Mouse (Mus musculus): Measurements from ENCODE around the gene Ctbs.
A peak's percentile ranks its signal among the peaks of the same experiment; 100 is the strongest.
"Not testable (repeated sequence)": the region's sequence is repeated elsewhere in the genome, so short reads cannot be mapped to it uniquely, and the experiment has no call there.

The Ctbs gene

DNA sequence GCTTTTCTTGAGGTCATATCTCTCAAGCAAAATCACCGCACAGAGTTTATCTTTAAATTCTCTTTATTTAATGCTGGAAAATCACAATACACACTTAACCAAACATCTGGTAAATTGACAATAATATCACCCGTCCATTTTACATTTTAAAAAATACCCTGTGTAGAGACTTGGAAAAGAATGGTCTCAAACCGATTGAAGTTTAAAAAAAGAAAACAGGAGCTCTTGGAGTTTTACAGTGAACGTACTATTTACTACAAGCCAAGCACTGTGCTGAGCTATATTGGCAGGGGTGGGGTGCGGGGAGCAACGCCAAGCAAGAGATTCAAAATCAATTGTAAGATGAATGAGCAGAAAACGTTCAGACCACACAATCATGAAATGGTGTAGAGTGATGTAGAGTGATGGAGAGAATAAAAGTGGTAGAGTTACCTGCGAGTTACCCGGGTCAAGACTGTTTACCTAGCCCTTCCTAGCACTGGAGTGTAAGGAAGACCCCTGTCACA lies at the start of gene Ctbs:
Ctbs (plus strand) TSS at position 51 of the 506 bp plus-strand sequence.
- DNase-seq, result no peak

DNA sequence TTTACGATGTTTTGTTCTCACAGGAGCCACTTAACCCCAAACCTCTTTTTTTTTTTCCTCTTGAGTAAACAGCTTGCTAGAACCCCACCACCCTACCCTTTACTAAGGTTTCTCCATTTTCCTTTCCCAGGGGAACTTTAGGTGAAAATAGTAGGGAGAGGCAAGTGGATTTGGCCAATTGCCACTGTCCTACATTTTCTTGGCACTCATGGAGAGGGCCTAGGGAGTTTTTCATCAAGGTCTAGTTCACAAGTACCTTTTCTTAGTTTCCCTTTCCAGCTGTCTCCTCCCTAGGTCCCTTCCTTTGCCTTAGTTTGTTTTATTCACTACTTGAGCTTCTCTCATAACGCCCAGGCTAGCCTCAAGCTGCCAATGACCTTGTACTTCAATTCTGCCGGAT lies 45.8 kb upstream of the Ctbs start:
- no peak for DNase-seq

- DNase-seq, result peak; percentile 98
Measured at GRCm38 (mm10) chr3:146404311-146405201, 45.0 kb upstream of the Ctbs start, which contains the start of gene Ssx2ip. Ssx2ip (plus strand) TSS chr3:146404642.

DNA sequence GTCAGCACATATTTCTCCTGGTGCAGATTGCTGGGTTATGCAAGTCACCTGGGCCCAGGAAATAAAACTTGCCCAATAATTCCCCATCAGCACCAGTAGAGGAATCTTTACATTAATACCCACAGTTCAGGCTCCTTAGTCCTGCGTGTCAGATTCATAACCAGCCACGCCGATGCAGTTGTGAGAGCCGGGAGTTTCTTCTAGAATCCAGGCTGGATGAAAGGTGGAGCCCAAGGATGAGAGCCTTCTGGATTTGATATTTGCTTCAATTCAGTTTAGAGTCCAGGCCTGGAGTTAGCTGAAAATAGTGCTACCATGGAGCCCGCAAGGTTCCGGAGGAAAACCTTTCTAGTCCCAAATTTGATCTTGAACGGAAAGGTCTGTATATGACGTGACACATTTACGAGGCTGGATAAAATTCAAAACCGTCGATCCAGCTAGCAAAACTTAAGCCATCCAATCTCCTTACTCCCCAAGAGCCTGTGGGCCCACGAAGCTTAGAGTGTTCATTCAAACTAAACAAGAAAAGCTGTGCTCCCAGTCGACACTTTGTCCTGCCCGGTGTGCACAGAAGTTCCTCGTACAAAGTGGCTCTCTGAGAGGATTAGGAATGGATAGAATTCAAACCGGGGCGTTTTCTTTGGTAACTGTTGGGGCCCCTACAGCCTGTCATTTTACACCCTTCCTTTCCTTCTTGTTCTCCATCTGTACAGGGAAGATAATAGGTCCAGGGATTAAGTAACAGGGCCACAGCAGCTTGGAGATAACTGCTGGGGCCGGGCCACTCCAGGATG lies 44.2 kb upstream of the Ctbs start:
- no peak for DNase-seq

DNA sequence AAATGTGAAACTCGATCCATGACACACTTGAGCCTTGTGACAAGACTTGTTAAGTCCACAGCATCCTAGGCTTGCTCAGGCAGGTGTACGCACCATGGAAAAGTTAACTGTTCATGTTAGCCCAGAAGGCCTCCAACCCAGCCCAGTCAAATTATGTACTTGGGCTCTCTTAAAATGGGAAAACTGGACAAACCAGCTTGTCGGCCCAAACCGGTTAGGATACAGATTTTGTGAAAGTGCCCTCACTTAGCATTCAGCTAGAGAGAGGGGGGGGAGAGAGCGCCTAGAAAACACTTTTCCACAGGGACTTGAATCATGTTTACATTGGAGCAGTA lies 43.6 kb upstream of the Ctbs start:
- DNase-seq, result peak; percentile 71

GRCm38 (mm10) chr3:146407086-146407721 lies 42.4 kb upstream of the Ctbs start:
- peak; percentile 36 for DNase-seq

- no peak for DNase-seq
Measured at GRCm38 (mm10) chr3:146410114-146410513, 39.5 kb upstream of the Ctbs start.

GRCm38 (mm10) chr3:146412008-146412407 lies 37.6 kb upstream of the Ctbs start:
- no peak for DNase-seq

DNA sequence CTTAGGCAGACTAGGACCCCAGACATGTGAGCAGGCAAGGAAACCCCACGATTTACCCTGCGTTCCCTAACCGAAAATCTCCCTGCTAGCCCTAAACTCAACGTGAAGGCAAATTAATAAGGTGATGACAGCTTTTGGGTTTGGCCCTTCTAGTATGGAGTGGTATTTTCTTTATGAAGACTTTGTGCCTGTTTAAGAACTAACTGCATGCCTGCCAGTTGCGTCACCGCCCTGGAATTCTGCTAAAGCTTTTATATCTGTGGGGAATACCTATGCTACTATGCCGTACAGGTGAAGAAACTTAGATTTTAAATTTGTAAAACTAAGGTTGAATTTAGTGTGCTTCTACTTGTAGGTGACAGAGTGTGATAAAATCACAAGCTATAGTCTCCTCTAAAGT lies 37.1 kb upstream of the Ctbs start:
- DNase-seq, result no peak

- DNase-seq, result no peak
Measured at GRCm38 (mm10) chr3:146413016-146413415, 36.6 kb upstream of the Ctbs start.

DNA sequence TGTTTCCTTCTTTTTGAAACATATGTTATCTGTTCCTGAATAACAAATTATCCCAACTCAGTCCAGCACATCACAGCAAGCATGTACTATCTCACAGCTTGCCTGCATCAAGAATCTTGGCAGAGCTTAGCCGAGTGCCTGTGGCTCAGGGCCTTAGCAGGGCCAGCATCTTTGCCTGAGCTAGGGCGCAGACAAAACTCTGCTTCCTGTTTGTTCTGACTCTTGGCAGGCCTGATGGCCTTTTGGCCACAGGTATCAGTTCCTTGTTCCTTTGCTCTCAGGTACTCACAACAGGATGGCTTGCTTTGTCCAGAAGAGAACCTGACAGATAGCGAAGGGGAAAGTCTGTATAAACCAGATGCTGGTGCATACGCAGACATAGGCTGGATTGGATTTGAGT lies 35.6 kb upstream of the Ctbs start:
- DNase-seq, result no peak

DNA sequence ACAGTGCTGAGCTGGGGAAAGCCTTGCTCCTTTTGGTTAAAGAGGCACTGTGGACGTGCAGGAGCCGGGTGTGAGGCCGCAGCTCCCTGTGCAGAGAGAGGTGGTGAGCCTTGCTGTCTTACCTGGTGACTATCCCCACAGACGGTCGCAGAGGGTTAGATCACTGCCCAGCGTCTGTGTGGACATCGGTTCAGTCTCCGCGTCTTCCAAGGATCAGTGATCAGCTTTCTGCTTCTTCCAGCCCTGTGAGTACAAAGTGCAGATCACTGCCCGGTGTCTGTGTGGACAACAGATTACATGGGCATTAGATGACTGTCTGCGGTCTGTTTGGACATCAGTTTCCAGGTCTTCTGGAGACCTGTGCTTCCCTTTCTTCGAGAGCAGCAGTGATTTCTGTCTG lies 35.0 kb upstream of the Ctbs start:
- DNase-seq, result peak; percentile 41

DNA sequence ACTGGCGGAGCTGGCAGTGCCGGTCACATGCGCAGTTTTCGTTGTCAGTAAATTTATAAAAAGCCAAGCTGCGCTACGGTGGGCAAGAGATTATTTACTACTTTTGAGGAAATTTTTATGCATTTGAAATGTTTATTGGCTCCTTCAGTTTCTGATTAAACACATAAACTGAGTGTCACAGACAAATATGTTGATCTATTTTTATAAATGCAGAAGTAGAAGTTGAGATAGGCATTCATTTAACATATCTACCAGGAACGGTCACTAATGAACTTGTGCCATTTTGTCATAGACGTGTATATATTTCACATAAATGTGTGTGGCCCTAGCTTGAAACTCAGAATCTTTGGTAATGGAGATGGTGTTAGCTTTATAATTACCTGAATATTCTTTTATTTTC lies 31.7 kb upstream of the Ctbs start:
- DNase-seq, result no peak

GRCm38 (mm10) chr3:146418901-146419300 lies 30.7 kb upstream of the Ctbs start:
- no peak for DNase-seq

DNA sequence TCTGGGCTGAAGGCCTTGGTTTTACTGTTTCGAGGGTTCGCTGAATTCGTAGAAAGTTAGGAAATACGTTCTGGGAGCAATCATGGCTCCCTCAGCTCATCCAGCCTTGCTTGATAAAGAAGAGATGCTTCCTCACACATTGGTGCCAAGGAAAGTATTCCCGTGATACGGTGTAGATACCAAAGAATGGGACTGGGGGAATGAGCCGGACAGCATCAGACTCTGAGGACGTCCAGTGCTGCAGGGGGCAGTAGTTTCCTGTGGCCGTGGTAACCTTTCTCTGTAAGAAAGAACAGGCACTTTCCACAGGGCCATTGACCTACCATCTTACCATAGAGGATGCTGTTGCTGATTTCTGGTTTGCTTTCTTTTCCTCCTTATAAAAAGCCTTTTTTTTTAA lies 30.1 kb upstream of the Ctbs start:
- DNase-seq, result no peak

- DNase-seq, result no peak
Measured at GRCm38 (mm10) chr3:146419992-146420537, 29.5 kb upstream of the Ctbs start.

DNA sequence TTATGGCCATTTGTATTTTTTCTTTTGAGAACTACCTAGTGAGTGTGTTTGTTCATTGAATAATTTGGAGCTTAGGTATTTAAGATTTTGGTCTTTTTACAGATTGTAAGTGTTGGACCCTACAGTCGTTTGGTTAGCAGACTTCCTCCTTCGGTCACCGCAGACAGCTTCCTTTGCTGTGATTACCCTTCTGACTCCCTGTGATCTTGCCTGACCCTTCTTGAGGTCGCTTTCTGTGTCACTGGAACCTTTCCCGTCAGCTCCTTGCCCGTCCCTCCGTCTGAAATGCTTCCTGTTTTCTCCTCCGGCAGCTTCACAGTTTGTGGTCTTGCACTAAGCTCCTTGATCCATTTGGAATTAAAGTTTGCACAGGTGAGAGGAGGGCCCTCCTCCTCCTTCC lies 27.8 kb upstream of the Ctbs start:
- DNase-seq, result no peak

DNA sequence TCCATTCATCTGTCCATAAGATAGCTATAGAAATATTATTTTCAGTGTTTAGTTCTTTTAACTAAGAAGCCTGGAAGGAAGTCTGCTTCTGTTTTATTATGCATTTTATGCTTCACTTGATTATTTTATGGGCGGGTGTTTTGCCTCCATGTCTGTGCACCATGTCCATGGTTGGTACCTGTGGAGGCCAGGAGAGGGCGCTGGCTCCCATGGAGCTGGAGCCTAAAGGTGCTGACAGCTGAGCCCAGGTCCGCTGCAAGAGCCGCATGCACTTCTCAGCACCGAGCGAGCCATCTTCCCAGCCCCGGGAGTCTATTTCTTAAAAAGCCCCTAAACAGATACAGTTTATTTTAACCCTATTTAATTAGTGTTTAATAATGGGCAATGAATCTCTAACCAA lies 25.9 kb upstream of the Ctbs start:
- no peak for DNase-seq

GRCm38 (mm10) chr3:146424306-146424900 lies 25.2 kb upstream of the Ctbs start:
- DNase-seq, result peak; percentile 33

DNA sequence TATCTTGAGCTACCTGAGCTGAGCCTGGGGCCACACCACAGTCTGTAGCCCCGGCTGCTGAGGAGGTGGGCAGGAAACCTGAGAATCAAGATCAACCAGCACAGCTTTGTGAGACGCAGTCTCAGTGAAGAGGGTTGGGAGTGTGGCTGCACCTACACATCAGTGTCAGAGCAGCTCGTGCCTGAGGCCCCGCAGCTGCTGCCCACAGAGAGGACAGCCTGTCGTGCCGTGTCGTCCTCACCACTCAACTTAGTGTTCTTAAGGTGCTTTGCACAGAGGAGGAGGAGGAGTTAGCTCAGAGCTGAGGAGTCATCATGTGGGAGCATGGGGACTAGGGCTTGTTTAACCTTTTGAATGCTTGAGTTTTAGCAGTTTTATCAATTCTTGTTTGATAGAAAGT lies 23.7 kb upstream of the Ctbs start:
- DNase-seq, result no peak

GRCm38 (mm10) chr3:146426489-146426888 lies 23.1 kb upstream of the Ctbs start:
- DNase-seq, result no peak

DNA sequence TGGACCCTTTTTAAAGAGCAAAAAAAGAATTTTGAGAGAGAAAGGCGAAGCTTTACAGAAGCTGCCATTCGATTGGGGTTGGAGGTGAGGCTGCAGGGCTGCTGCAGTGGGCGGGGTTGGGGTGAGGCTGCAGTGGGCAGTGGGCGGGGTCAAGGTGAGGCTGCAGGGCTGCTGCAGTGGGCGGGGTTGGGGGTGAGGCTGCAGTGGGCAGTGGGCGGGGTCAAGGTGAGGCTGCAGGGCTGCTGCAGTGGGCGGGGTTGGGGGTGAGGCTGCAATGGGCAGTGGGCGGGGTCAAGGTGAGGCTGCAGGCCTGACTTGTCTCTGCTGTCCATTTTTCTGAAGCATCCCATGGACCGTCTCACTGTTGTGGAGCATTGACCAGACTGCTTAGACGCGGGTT lies 16.5 kb upstream of the Ctbs start:
- DNase-seq, result not testable (repeated sequence)
